Mouse (Mus musculus): ENCODE results near the gene Cbx5. TPM values are rescaled to one million over a fixed set of nuclear protein-coding genes. Genes with fewer than 3 reads are reported as not detected.
"Not testable (repeated sequence)": the region's sequence is repeated elsewhere in the genome, so short reads cannot be mapped to it uniquely, and the experiment has no call there.

The Cbx5 gene
- polyA plus RNA-seq, 1 experiment = 15.7 TPM

DNA sequence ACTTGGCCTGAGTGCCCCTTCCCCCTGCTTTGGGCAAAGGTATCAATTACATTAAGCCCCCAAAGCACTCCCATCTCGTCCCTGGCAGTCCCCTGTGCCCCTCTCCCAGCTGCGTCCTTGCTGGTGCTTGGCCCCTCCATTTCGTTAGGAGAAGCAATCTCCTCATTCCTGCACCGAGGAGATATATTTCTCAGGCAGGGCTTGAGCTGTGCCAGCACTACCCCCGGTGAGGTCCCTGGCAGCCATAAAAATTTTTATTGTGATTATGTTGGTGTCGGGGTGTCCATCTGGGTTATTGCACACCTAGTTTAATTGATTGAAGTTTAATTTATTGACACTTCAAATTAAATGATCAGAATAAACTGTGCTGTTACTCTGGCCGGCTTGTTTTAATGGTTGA is 38.3 kb upstream of the Cbx5 start:
- TF ChIP-seq POLR2A (IDR thresholded peaks at IDR 0.05; ENCODE audit: control insufficient read depth, low read depth, low read length) = no peak
- no peak for TF ChIP-seq CTCF (IDR thresholded peaks at IDR 0.05; ENCODE audit: control insufficient read depth, insufficient read depth, insufficient replicate concordance, low read depth, low read length)
- H3K4me3 ChIP-seq (ENCODE audit: control insufficient read depth, low read depth, low read length) = no peak overlapping the region
- no peaks in the 10 kb centered on the region for H3K27me3 ChIP-seq (ENCODE audit: control insufficient read depth, insufficient read depth, low read length)
- no peak overlapping the region for H3K27ac ChIP-seq (ENCODE audit: control insufficient read depth, insufficient read depth, low read depth, low read length)
- no peaks in the 10 kb centered on the region for H3K36me3 ChIP-seq (ENCODE audit: control insufficient read depth, insufficient read depth, low read length)
- no peaks in the 10 kb centered on the region for H3K4me1 ChIP-seq (ENCODE audit: control insufficient read depth, insufficient read depth, low read length)

DNA sequence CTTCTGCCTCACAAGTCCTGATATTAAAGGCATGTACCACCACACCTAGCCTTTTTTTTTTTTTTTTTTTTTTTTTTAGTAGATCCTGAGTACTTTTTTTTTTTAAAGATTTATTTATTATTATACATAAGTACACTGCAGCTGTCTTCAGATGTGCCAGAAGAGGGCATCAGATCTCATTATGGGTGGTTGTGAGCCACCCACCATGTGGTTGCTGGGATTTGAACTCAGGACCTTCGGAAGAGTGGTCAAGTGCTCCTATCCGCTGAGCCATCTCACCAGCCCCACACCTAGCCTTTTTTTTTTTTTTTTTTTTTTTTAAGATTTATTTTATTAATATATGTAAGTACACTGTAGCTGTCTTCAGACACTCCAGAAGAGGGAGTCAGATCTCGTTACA is 36.3 kb upstream of the Cbx5 start:
- H3K27me3 ChIP-seq (ENCODE audit: control insufficient read depth, insufficient read depth, low read length); H3K4me3 ChIP-seq (ENCODE audit: control insufficient read depth, low read depth, low read length); H3K36me3 ChIP-seq (ENCODE audit: control insufficient read depth, insufficient read depth, low read length); H3K4me1 ChIP-seq (ENCODE audit: control insufficient read depth, insufficient read depth, low read length); H3K27ac ChIP-seq (ENCODE audit: control insufficient read depth, insufficient read depth, low read depth, low read length): not testable (repeated sequence)

DNA sequence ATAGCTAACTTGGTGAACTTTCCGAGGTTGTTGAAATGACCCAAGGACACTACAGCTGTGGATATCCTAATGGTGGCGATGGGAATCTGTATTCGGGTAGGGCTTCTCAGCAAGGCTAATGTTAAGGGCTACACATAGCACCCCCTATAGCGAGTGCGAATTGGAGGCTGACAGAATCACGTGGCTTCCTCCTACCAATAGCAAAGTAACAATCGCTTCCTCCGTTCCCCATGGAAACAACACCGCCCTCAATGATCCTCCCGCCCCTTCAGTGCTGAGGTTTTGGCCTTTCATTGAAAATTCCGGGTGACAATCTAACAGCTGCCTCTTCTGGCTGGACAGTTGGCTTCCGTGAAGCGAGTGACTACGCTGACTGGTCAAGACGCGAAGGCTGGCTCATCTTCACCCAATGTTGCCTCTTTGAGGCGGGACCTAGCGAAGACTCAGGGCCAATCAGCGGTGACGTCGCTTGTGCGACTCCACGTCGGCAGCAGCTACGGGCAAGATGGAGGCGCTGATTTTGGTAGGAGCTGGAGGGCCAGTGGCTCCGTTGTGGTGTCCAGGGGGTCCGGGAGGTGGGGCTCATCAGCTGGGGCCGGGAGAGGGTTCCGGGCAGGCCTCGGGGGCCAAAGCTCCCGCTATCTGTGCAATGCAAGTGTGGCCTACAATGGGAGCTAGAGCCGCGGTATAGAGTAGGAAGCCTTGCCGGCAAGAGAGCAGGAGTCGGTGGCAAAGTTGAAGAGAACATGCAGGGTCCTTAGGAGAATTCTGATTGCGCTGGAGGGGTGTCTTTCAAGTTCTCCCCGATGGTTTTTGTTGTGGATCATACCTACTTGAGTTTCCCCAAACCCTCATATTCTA is 33.0 kb upstream of the Cbx5 start, which contains the start of gene Copz1:
TSS of gene Copz1 (plus strand) at position 296 of the 861 bp plus-strand sequence.
- H3K27ac ChIP-seq (ENCODE audit: control insufficient read depth, insufficient read depth, low read depth, low read length) = peak within 1 kb of the TSS; percentile 50
- no peaks in the 10 kb centered on the region for H3K27me3 ChIP-seq (ENCODE audit: control insufficient read depth, insufficient read depth, low read length)
- no peaks in the 10 kb centered on the region for H3K4me1 ChIP-seq (ENCODE audit: control insufficient read depth, insufficient read depth, low read length)
- TF ChIP-seq POLR2A (IDR thresholded peaks at IDR 0.05; ENCODE audit: control insufficient read depth, low read depth, low read length) = peak; percentile 85
- TF ChIP-seq CTCF (IDR thresholded peaks at IDR 0.05; ENCODE audit: control insufficient read depth, insufficient read depth, insufficient replicate concordance, low read depth, low read length) = peak; percentile 1; the same call in 1 of the 2 replicates
- peak within 1 kb of the TSS; percentile 95 for H3K4me3 ChIP-seq (ENCODE audit: control insufficient read depth, low read depth, low read length)
- no peaks in the 10 kb centered on the region for H3K36me3 ChIP-seq (ENCODE audit: control insufficient read depth, insufficient read depth, low read length)

DNA sequence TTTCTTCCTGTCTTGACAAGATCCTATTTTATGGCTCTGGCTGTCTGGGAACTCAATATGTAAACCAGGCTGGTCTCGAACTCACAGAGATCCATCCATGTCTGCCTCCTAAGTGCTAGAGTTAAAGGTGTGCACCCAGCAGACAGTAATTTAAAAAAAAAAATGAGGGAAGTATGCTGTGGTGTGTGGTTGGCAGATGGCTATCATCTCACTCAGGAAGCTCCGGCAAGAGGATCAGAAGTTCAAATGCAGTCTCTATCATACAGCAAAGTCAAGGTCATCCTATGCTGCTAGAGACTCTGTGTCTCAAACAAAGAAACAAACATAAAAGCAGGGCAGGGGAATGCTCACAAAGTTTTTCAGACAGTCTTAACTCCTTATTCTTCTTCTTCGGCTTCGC is 29.3 kb upstream of the Cbx5 start:
- H3K27me3 ChIP-seq (ENCODE audit: control insufficient read depth, insufficient read depth, low read length) = no peaks in the 10 kb centered on the region
- no peak overlapping the region for H3K4me3 ChIP-seq (ENCODE audit: control insufficient read depth, low read depth, low read length)
- H3K4me1 ChIP-seq (ENCODE audit: control insufficient read depth, insufficient read depth, low read length) = no peaks in the 10 kb centered on the region
- H3K27ac ChIP-seq (ENCODE audit: control insufficient read depth, insufficient read depth, low read depth, low read length) = no peak overlapping the region
- TF ChIP-seq POLR2A (IDR thresholded peaks at IDR 0.05; ENCODE audit: control insufficient read depth, low read depth, low read length) = no peak
- TF ChIP-seq CTCF (IDR thresholded peaks at IDR 0.05; ENCODE audit: control insufficient read depth, insufficient read depth, insufficient replicate concordance, low read depth, low read length) = no peak
- H3K36me3 ChIP-seq (ENCODE audit: control insufficient read depth, insufficient read depth, low read length) = no peaks in the 10 kb centered on the region

DNA sequence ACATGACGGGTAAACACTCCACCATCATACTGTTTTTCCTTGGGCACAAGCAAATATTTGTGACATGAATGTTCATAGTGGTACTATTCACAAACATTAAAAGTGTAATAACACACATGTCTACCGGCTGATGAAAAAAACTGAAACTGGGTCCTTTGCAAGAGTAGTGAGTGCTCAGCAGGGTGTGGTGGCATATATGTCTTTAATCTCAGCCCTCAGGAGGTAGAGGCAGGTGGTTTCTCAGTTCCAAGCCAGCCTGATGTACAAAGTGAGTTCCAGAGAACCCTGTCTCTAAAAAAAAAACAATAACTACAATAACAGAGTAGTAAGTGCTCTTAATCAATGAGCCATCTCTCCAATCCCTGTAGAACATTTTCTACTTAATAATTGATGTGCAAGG is 25.2 kb upstream of the Cbx5 start:
- H3K4me3 ChIP-seq (ENCODE audit: control insufficient read depth, low read depth, low read length) = no peak overlapping the region
- H3K27me3 ChIP-seq (ENCODE audit: control insufficient read depth, insufficient read depth, low read length) = no peaks in the 10 kb centered on the region
- TF ChIP-seq CTCF (IDR thresholded peaks at IDR 0.05; ENCODE audit: control insufficient read depth, insufficient read depth, insufficient replicate concordance, low read depth, low read length) = no peak
- TF ChIP-seq POLR2A (IDR thresholded peaks at IDR 0.05; ENCODE audit: control insufficient read depth, low read depth, low read length) = no peak
- no peaks in the 10 kb centered on the region for H3K4me1 ChIP-seq (ENCODE audit: control insufficient read depth, insufficient read depth, low read length)
- no peak overlapping the region for H3K27ac ChIP-seq (ENCODE audit: control insufficient read depth, insufficient read depth, low read depth, low read length)
- H3K36me3 ChIP-seq (ENCODE audit: control insufficient read depth, insufficient read depth, low read length) = no peaks in the 10 kb centered on the region

DNA sequence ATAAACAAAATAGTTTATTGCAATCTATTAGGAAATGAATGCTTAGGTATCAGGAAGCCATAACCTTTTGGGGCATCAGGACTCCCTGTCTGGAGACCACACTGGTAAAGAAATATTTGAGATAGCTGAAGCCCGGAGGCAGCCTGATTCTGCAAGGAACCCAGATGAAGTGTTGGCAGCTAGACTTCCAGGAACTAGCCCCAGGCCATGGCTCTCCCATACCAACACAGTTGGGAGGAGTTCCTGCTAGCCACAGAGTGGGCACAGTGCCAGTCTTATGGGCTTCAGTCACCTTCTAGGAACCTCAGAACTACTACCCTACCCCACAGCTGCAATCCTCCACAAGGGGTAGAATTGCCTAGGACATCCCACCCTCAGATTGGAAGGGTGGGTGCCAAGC is 20.4 kb upstream of the Cbx5 start:
- TF ChIP-seq CTCF (IDR thresholded peaks at IDR 0.05; ENCODE audit: control insufficient read depth, insufficient read depth, insufficient replicate concordance, low read depth, low read length) = no peak
- H3K36me3 ChIP-seq (ENCODE audit: control insufficient read depth, insufficient read depth, low read length) = no peaks in the 10 kb centered on the region
- H3K27ac ChIP-seq (ENCODE audit: control insufficient read depth, insufficient read depth, low read depth, low read length) = no peak overlapping the region
- no peaks in the 10 kb centered on the region for H3K27me3 ChIP-seq (ENCODE audit: control insufficient read depth, insufficient read depth, low read length)
- H3K4me1 ChIP-seq (ENCODE audit: control insufficient read depth, insufficient read depth, low read length) = peaks cover 5% of the 10 kb centered on the region
- no peak overlapping the region for H3K4me3 ChIP-seq (ENCODE audit: control insufficient read depth, low read depth, low read length)

DNA sequence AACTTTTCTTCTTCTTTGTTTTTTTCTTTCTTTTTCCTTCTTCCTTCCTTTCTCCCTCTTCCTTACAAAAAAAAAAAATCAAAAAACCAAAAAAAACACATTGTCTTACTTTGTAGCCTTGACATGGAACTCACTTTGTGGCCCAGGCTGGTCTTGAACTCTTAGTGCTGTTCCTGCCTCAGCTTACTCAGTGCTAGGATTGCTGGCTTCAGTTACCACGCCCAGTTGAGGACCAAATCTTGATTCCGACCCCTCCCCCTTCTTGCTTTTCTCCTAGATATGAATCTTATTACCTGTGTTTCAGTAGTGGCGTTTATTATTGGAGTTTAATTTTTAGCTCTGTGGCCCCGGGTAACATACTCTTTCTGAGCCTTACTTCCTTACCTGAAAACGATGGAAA is 19.5 kb upstream of the Cbx5 start:
- TF ChIP-seq CTCF (IDR thresholded peaks at IDR 0.05; ENCODE audit: control insufficient read depth, insufficient read depth, insufficient replicate concordance, low read depth, low read length) = no peak
- H3K4me3 ChIP-seq (ENCODE audit: control insufficient read depth, low read depth, low read length) = no peak overlapping the region
- peaks cover 6% of the 10 kb centered on the region for H3K4me1 ChIP-seq (ENCODE audit: control insufficient read depth, insufficient read depth, low read length)

More for the DNA sequence above, 19.5 kb upstream of the Cbx5 start:
- no peaks in the 10 kb centered on the region for H3K27me3 ChIP-seq (ENCODE audit: control insufficient read depth, insufficient read depth, low read length)
- no peak overlapping the region for H3K27ac ChIP-seq (ENCODE audit: control insufficient read depth, insufficient read depth, low read depth, low read length)
- H3K36me3 ChIP-seq (ENCODE audit: control insufficient read depth, insufficient read depth, low read length) = no peaks in the 10 kb centered on the region

Data from testis, adult 2 months (tissue).